Mouse (Mus musculus) liver, adult (tissue): ENCODE data around the gene 1700066M21Rik.

ENCODE experiments used
- GATA4 ChIP-seq: IDR thresholded peaks from 2 replicates; pipeline ENCODE4 v1.6.1; 2014; ENCODE audit warnings: mild to moderate bottlenecking, low read length; ENCODE audit not compliant: insufficient replicate concordance

Gene 1700066M21Rik

GRCm38 (mm10) chr1:57428368-57429308, 51.2 kb downstream of the 1700066M21Rik start:
- TF ChIP-seq GATA4, result no peak

DNA sequence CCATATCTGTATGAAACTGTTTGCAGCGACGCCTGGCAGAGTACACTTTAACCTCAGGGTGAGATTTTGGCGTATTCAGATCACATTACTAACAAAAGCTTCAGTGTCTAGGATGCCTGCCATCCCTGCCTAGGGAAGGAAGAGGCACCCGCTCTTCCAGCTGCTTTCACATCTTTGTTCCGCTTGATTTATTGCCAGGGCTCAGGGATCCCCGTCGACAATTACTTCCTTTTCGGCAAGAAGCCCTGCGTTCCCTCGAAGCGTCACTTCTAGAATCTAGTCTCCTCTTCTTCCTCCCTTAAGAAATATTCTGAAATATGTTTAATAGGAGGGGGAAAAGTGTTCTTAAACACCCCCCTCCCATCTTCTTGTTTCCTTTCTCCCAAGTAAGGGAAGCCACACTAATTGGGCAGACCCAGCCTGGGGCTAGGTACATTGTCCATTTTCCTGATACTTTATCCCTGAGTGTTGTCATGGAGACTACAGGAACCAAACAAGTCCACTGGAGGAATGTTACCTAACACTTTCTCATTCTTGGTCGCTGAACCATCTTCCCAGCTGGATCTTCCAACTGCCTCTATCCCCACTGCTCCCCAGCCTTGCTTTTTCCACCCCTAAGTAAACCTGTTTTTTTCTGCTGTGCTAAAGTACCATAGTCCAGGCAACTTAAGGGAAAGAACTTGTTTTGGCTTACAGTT, 52.5 kb downstream of the 1700066M21Rik start:
- TF ChIP-seq GATA4, result no peak

DNA sequence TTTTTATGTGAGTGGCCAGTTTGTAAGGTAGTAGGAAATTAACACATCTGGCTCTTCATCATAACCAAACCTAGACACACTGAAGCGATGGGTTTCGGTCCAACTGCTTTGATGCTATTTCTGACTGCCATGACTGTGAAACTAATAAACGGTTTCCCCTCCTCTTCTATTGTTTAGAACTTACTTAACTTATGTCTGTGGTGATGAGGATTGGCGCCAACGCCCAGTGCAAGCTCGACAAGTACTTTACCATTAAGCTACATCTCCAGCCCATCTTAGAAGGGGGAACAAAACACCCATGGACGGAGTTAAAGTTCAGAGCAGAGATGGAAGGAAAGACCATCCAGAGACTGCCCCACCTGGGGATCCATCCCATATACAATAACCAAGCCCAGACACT, 55.7 kb downstream of the 1700066M21Rik start:
- no peak for TF ChIP-seq GATA4
